Mouse (Mus musculus): ENCODE measurements around the gene Junb. TPM values are rescaled to one million over a fixed set of nuclear protein-coding genes. Genes with fewer than 3 reads are reported as not detected.

Gene Junb
- total RNA-seq, 4 experiments from 2014 or later: 39.9 to 211 (median 52.4) TPM

DNA sequence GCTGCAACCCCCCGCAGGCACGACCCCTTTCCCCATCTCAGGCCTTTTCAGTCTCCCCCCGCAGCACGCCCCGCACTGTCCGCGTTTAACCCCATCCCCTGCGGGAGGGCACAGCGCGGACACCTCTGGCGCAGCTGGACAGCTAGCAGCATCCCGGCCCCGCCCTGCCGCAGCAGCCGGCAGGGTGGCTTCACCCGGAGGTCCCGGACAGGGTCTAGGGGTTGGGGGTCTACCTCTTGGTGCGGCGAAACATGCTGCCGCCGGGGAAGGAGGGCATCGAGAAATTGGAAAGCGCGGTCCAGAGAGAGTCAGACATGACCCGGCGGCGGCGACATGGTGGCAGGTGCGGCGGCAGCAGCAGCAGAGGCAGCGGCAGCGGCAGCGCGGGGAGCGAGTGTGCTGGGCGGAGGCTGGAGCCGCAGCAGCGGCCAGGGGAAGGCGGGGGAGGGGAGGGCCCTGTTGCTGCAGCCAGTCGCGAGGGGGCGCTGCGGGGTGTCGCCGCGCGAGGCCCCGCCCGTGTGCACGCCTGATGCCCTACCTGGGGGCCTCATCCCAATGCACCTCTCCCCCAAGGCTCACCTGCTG, 41.5 kb downstream of the Junb start, which contains the start of gene Mast1:
Gene Mast1 (minus strand): TSS at position 398 of the 585 bp plus-strand sequence.
- no peak for DNase-seq

DNA sequence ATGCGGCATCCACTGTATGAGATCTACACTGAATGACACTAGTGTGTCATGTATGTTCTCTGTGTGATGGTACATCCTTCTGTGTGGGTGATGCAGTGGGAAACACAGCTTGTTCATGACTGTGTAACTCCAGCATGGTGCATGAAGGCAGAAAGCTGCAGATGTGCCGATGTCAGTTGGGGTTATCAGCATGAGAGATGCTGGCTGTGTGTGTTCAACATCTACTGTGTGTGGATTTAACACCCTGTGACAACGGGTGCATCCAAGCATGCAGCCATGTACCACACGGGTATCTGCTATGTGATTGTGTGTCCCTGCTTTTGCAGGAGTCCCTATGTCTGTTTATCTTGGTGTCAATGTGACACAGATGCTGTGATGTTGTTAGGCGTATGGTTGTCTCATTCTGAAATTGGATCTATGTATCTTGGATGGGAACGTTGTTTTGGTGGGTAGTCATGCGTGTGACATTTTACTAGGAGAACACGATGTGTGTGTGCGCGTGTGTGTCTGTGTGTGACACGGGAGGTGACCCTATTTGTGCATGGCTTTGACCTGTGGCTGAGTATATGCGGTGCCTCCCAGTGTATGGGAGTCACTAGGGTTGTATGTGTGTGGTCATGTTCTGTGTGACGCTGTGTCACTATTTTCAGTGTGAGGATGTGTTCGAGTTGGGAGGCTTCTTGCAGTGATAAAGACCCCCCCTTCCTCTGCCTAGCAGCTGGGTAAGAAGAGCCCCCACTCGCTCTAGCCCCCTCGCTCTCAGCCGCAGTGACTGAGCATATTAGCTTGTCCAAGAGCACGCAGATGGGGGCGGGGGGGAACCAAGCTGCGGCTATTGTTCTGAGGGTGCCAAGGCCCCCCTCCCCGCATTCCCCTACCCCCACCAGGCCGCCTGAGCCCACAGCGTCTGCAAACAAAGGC, 42.2 kb downstream of the Junb start:
- no peak for DNase-seq

DNA sequence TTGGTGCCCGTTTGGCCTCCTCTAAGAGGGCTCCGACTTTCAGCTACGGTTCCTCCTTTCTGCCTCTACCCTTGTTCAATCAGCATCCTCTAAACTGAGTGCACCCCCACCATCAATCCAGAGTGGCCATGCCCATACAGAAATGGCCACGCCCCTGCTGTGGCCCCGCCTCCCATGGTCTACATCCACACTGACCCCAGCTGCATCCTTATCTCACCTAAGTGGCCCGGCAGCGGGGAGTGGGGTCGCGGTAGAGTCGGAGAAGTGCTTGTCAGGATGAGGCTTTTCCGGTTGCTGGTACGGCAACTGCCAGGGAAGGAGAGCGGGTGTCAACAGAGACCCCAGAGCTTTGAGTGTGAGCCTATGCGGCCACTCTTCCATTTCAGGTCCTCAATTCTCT, 43.0 kb downstream of the Junb start:
- DNase-seq: no peak

DNA sequence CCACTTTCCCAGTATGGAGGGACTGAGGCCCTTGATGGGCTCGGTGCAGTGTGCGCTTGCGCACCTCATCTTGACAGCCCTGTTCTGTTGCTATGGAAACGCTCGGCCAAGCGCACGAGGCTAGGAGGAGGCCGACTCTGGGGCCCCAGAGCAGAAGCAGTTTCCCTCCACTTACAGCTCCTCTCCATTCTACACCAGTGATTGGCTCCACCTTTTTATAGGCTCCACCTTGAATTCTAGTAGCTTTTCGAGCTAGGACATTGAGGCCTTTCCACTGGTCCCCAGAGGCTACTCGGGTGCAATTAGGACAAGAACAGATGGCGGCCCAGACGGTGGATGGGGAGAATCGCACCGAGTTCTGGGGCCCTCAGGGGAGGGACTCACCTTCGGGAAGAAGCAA, 43.7 kb downstream of the Junb start:
- DNase-seq: no peak

DNA sequence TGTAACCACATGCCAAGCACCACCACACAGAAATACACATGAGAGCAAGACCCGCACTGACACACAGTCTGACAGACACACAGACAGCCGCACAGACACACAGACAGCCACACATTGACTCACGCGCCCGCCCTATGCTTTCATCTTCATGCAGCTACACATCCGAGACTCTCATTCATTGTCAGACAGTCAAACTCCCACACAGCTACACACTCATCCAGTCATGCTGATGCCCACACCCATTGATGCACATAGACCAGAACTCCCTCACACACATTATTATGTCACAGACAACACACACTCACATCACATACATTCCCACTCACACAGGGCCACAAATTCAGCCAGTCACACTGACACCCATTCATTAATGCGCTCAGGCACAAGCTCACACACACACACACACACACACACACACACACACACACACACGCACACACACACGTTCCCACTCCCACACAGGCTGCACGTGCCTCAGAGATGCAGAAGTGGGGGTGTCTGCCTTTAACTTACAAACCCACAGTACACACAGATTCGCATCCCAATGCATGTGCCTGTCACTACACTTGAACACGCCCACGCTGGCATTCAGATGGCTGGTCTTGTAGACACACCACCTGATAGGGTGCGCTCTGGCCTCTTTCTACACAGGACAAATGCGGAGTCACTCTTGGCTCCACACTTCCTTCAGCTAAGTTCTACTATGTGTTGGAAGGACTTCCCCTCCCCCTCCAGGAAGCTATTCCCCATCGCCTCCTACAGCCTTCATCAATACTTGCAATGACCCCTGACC, 44.6 kb downstream of the Junb start:
- no peak for DNase-seq

DNA sequence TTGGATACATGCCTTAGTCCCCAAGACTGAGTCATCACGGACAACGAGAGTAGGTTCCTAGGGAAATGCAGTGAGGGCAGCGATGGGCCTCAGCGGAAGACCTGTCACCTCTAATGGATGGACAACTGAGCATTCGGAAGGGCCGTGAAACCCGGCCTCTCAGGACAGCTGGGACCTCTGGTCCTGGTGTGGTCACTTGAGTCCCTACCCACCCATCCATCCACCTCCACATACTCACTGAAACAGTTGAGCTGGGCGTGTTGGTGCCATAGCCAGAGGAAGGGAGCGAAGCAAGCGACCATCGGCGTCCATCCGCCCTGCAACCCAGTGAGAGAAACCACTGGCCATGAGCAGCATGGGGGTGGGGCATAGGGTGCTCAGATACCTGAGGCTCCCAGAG, 47.9 kb downstream of the Junb start:
- no peak for DNase-seq

DNA sequence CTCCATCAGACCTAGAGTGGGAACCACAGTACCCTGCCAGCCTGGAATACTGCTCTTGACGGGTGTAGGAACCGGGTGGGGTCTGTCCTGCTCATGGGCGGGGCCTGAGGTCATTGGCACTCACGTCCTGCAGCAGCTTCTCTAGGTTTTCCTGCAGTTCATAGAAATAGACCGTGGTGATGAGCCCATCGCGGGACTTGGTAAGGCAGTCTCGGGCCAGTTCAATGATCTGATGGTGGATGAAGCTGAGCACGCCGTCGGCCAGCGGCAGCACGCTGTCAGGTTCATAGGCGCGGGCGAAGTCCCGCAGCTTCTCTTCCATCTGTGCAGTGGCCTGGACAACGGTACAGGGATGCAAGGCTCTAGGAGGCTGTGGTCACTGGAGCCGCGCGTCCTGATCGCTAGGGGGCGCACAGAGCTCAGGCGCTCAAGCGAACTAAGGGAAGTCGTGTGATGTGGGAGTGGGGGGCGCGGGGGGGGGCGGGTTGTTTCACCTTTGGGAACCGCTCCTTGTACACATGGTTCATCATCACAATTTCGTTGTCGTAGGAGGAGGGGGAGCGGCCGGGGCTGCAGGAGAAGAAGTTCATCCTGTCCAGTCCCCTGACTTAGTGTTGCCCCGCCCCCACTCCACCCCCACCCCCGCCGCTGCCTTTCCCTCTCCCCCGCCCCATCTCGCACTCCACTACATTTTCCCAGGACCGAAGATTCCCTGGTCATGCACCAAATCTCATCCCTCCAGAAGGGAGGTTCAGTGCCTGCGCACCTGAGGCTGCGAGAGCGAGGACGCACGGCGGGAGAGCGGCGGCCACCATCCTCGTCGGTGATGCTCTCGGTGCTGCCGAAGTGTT, 49.8 kb downstream of the Junb start:
- DNase-seq: no peak

DNA sequence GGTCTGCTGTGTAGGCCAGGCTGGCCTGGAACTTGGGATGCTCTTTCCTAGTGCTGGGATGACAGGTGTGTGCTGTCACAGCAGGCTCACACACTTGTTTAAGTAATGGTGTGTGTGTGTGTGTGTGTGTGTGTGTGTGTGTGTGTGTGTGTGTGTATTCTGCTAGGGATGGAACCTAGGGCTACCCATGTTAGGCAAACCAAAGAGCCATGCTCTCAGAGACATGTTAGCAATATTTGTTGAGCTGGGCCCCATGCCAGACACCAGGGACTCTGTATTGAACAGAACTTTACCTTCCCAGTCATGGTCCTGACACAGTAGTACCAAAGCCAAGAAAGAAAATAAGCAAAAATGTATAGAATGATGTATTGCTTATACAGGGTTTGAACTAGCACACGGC, 51.0 kb downstream of the Junb start:
- DNase-seq: no peak

DNA sequence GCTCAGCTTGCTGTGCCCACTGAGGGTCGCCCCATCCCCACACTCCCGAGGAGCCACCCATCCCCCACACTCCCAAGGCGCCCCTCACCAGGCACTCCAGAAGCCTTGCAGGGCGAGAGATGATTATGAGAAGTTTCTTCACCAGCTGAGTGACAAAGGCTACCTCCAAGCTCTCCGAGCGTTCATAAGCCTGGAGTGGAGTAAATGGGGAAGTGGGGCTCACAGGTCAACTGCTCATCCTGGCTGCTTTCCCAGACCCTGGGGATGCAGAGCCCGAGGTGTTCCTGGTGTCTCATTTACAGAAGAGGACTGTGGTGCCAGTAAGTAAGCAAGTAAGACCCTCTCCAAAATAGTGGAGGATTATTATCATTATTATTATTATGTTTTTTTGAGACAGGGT, 53.0 kb downstream of the Junb start:
- no peak for DNase-seq

Small RNA genes lying within 50 kb of the gene (microRNA-seq; reads per million reads assigned to microRNA genes)
- gene Gm24197: 0 to 0.34 reads per million in 2 experiments

Other genes starting within 250 kb of the Junb start
- 100 to 1,000 TPM in 3 of 4 experiments, 10 to 100 TPM in 1; 99.6 to 150 (median 117) TPM for gene Nfix, start 178.4 kb downstream of the Junb start, total RNA-seq (2022)
- gene Dand5, start 155.9 kb downstream of the Junb start, total RNA-seq (2022): 10 to 100 TPM; 11.2 to 14.9 (median 12.5) TPM
- 10 to 100 TPM; 63.6 to 68.4 (median 66.2) TPM for gene Gadd45gip1, start 147.2 kb downstream of the Junb start, total RNA-seq (2022)
- gene Rad23a, start 138.1 kb downstream of the Junb start, total RNA-seq (2022): 100 to 1,000 TPM; 107 to 125 (median 111) TPM
- 100 to 1,000 TPM; 629 to 719 (median 673) TPM for gene Calr, start 131.8 kb downstream of the Junb start, total RNA-seq (2022)
- gene Farsa, start 121.7 kb downstream of the Junb start, total RNA-seq (2022): 10 to 100 TPM; 59.9 to 76.8 (median 68.0) TPM
- 1 to 10 TPM; 6.1 to 9.1 (median 7.1) TPM for gene Syce2, start 106.6 kb downstream of the Junb start, total RNA-seq (2022)
- 10 to 100 TPM; 51.9 to 66.4 (median 60.4) TPM for gene Gcdh, start 84.8 kb downstream of the Junb start, total RNA-seq (2022)
- under 1 TPM in 2 of 4 experiments, not detected in 2; 0.22 to 0.24 TPM for gene Klf1, start 76.8 kb downstream of the Junb start, total RNA-seq (2022)
- gene Dnase2a, start 70.2 kb downstream of the Junb start, total RNA-seq (2022): 10 to 100 TPM; 12.5 to 28.7 (median 22.2) TPM
- gene Mast1, start 41.4 kb downstream of the Junb start, total RNA-seq (2022): 1 to 10 TPM; 2.1 to 9.2 (median 5.9) TPM
- gene Rtbdn, start 31.7 kb downstream of the Junb start, total RNA-seq (2022): under 1 TPM in 2 of 4 experiments, not detected in 2; 0.28 to 0.40 TPM
- 1 to 10 TPM in 2 of 4 experiments, not detected in 2; 1.7 to 2.3 TPM for gene Gm49661, start 9.3 kb downstream of the Junb start, total RNA-seq (2022)
- 100 to 1,000 TPM; 651 to 758 (median 708) TPM for gene Prdx2, start 9.1 kb downstream of the Junb start, total RNA-seq (2022)
- 100 to 1,000 TPM in 3 of 4 experiments, 10 to 100 TPM in 1; 89.0 to 142 (median 110) TPM for gene Rnaseh2a, start 9.0 kb downstream of the Junb start, total RNA-seq (2022)
- gene Hook2, start 11.9 kb upstream of the Junb start, total RNA-seq (2022): 10 to 100 TPM in 2 of 4 experiments, 1 to 10 TPM in 2; 6.2 to 12.7 (median 10.5) TPM
- gene Best2, start 35.8 kb upstream of the Junb start, total RNA-seq (2022): not detected
- 100 to 1,000 TPM in 2 of 4 experiments, 10 to 100 TPM in 2; 96.4 to 107 (median 101) TPM for gene Asna1, start 46.6 kb upstream of the Junb start, total RNA-seq (2022)
- 100 to 1,000 TPM; 134 to 159 (median 155) TPM for gene Trir, start 48.1 kb upstream of the Junb start, total RNA-seq (2022)
- gene Tnpo2, start 58.2 kb upstream of the Junb start, total RNA-seq (2022): 10 to 100 TPM; 67.7 to 85.8 (median 73.5) TPM
- 10 to 100 TPM; 15.0 to 29.6 (median 21.6) TPM for gene Fbxw9, start 81.3 kb upstream of the Junb start, total RNA-seq (2022)
- 1 to 10 TPM in 1 of 4 experiments, not detected in 3; 1.3 TPM for gene Gm5741, start 89.3 kb upstream of the Junb start, total RNA-seq (2022)
- 10 to 100 TPM; 31.4 to 41.2 (median 33.2) TPM for gene Dhps, start 93.0 kb upstream of the Junb start, total RNA-seq (2022)
- gene Wdr83os, start 102.0 kb upstream of the Junb start, total RNA-seq (2022): 10 to 100 TPM; 76.0 to 87.7 (median 81.1) TPM
- 10 to 100 TPM; 22.6 to 30.1 (median 29.2) TPM for gene Wdr83, start 102.6 kb upstream of the Junb start, total RNA-seq (2022)
- gene Man2b1, start 104.6 kb upstream of the Junb start, total RNA-seq (2022): 10 to 100 TPM; 53.4 to 60.8 (median 54.3) TPM
- gene Zfp791, start 144.4 kb upstream of the Junb start, total RNA-seq (2022): 1 to 10 TPM; 1.7 to 2.4 (median 1.9) TPM
- not detected for gene Cks1brt, start 173.2 kb upstream of the Junb start, total RNA-seq (2022)
- not detected for gene Olfr371, start 247.3 kb upstream of the Junb start, total RNA-seq (2022)

Measured in adrenal gland, adult 8-10 months (tissue).